Mouse (Mus musculus) stomach, postnatal 0 days (tissue): ENCODE measurements at regions not wholly inside any gene's neighbourhood (a gene's known extent, or its start where the extent isn't known, plus 50 kb on each side); places are given as distances from the start of the nearest gene placed in this dataset.

Experiments
- CTCF ChIP-seq: IDR thresholded peaks from 2 replicates; pipeline ENCODE4 v1.5.1; 2016; ENCODE audit warnings: antibody characterized with exemption, low read depth, mild to moderate bottlenecking, moderate library complexity
- EP300 ChIP-seq: optimal IDR thresholded peaks from 2 replicates; pipeline ENCODE3; 2016; ENCODE audit warnings: antibody characterized with exemption

GRCm38 (mm10) chr3:34739693-34740092 lies 89.5 kb downstream of the Sox2 start:
- TF ChIP-seq CTCF: no peak
- TF ChIP-seq EP300: no peak
